Mouse (Mus musculus) cortical plate, adult 2 months (tissue): ENCODE measurements around the gene Map3k20. TPM values are rescaled to one million over a fixed set of nuclear protein-coding genes. Genes with fewer than 3 reads are reported as not detected.

Source experiments
- H3K27ac ChIP-seq: fragments of 200-500 bp; 2 replicates; pipeline ENCODE4 v1.5.1; 2012; ENCODE audit warnings: low read length, control low read depth, inconsistent platforms; ENCODE audit not compliant: insufficient read depth
- H3K4me1 ChIP-seq: fragments of 200-500 bp; 2 replicates; pipeline ENCODE4 v1.6.1; 2011; ENCODE audit warnings: low read length; ENCODE audit not compliant: control insufficient read depth, insufficient read depth
- H3K4me3 ChIP-seq: fragments of 200-500 bp; 2 replicates; pipeline ENCODE4 v1.5.1; 2011; ENCODE audit warnings: mild to moderate bottlenecking, low read length, control low read depth; ENCODE audit not compliant: insufficient read depth
- CTCF ChIP-seq: fragments of 200-500 bp; IDR thresholded peaks from 2 replicates; pipeline ENCODE4 v1.5.1; 2011; ENCODE audit warnings: mild to moderate bottlenecking, control low read depth, low read length; ENCODE audit not compliant: insufficient read depth; ENCODE audit errors: extremely low read depth
- POLR2A ChIP-seq: fragments of 200-500 bp; IDR thresholded peaks from 2 replicates; pipeline ENCODE4 v1.6.1; 2011; ENCODE audit warnings: mild to moderate bottlenecking, low read length, control low read depth; ENCODE audit not compliant: insufficient read depth; ENCODE audit errors: extremely low read depth
- polyA plus RNA-seq: library from polyadenylated mRNA; depleted of rRNA; stranded (reverse); fragments of >200 nt; gene quantifications from 2 replicates; pipeline ENCODE4 v1.2.3, GENCODE M21; 2012

Map3k20 gene
- polyA plus RNA-seq, 1 experiment, result 5.7 TPM

GRCm38 (mm10) chr2:72292573-72292972, 7.1 kb downstream of the Map3k20 start:
- Histone ChIP-seq H3K4me3 (no peak overlapping the region), H3K27ac (no peak overlapping the region), H3K4me1 (no peaks in the 10 kb centered on the region)
- TF ChIP-seq CTCF (no peak), POLR2A (no peak)

GRCm38 (mm10) chr2:72294994-72295393, 9.6 kb downstream of the Map3k20 start:
- H3K27ac ChIP-seq, result no peak overlapping the region
- TF ChIP-seq POLR2A (no peak), CTCF (no peak)
- no peaks in the 10 kb centered on the region for H3K4me1 ChIP-seq
- H3K4me3 ChIP-seq, result no peak overlapping the region

GRCm38 (mm10) chr2:72296984-72297715, 11.7 kb downstream of the Map3k20 start:
- TF ChIP-seq POLR2A (no peak), CTCF (no peak)
- H3K27ac ChIP-seq, result no peak overlapping the region
- H3K4me1 ChIP-seq, result no peaks in the 10 kb centered on the region
- no peak overlapping the region for H3K4me3 ChIP-seq

- TF ChIP-seq POLR2A (no peak), CTCF (no peak)
- Histone ChIP-seq H3K4me3 (no peak overlapping the region), H3K27ac (0 out of 2 replicates have a peak overlapping the region, but pooled peaks have one; percentile 4), H3K4me1 (no peaks in the 10 kb centered on the region)
Observed at GRCm38 (mm10) chr2:72297716-72298082, 12.3 kb downstream of the Map3k20 start.

- TF ChIP-seq CTCF (peak; percentile 54), POLR2A (no peak)
- Histone ChIP-seq H3K4me3 (no peak overlapping the region), H3K27ac (no peak overlapping the region), H3K4me1 (no peaks in the 10 kb centered on the region)
Observed at GRCm38 (mm10) chr2:72298406-72298805, 13.0 kb downstream of the Map3k20 start.

GRCm38 (mm10) chr2:72301194-72301916, 15.9 kb downstream of the Map3k20 start:
- H3K27ac ChIP-seq, result no peak overlapping the region
- no peaks in the 10 kb centered on the region for H3K4me1 ChIP-seq
- no peak overlapping the region for H3K4me3 ChIP-seq
- TF ChIP-seq POLR2A, result no peak
- no peak for TF ChIP-seq CTCF

GRCm38 (mm10) chr2:72305738-72306137, 20.3 kb downstream of the Map3k20 start:
- Histone ChIP-seq H3K4me3 (no peak overlapping the region), H3K27ac (no peak overlapping the region), H3K4me1 (no peaks in the 10 kb centered on the region)
- TF ChIP-seq POLR2A (no peak), CTCF (no peak)

- no peak overlapping the region for H3K4me3 ChIP-seq
- no peak for TF ChIP-seq CTCF
- TF ChIP-seq POLR2A, result no peak
- no peak overlapping the region for H3K27ac ChIP-seq
- no peaks in the 10 kb centered on the region for H3K4me1 ChIP-seq
Observed at GRCm38 (mm10) chr2:72308351-72308750, 22.9 kb downstream of the Map3k20 start.

- TF ChIP-seq CTCF (no peak), POLR2A (no peak)
- H3K4me3 ChIP-seq, result no peak overlapping the region
- no peak overlapping the region for H3K27ac ChIP-seq
- H3K4me1 ChIP-seq, result no peaks in the 10 kb centered on the region
Observed at GRCm38 (mm10) chr2:72308981-72309380, 23.5 kb downstream of the Map3k20 start.

- TF ChIP-seq POLR2A (no peak), CTCF (no peak)
- Histone ChIP-seq H3K27ac (no peak overlapping the region), H3K4me3 (no peak overlapping the region), H3K4me1 (no peaks in the 10 kb centered on the region)
Observed at GRCm38 (mm10) chr2:72311486-72311885, 26.0 kb downstream of the Map3k20 start.

GRCm38 (mm10) chr2:72313312-72313711, 27.9 kb downstream of the Map3k20 start:
- Histone ChIP-seq H3K27ac (no peak overlapping the region), H3K4me3 (no peak overlapping the region), H3K4me1 (no peaks in the 10 kb centered on the region)
- TF ChIP-seq CTCF, result no peak
- TF ChIP-seq POLR2A, result no peak
